Mouse (Mus musculus): ENCODE data around the gene Cbx7. TPM values are rescaled to one million over a fixed set of nuclear protein-coding genes. Genes with fewer than 3 reads are reported as not detected.
A peak's percentile ranks its signal among the peaks of the same experiment; 100 is the strongest.

The Cbx7 gene
- polyA plus RNA-seq, 1 experiment from 2014 or later: 4.2 TPM

DNA sequence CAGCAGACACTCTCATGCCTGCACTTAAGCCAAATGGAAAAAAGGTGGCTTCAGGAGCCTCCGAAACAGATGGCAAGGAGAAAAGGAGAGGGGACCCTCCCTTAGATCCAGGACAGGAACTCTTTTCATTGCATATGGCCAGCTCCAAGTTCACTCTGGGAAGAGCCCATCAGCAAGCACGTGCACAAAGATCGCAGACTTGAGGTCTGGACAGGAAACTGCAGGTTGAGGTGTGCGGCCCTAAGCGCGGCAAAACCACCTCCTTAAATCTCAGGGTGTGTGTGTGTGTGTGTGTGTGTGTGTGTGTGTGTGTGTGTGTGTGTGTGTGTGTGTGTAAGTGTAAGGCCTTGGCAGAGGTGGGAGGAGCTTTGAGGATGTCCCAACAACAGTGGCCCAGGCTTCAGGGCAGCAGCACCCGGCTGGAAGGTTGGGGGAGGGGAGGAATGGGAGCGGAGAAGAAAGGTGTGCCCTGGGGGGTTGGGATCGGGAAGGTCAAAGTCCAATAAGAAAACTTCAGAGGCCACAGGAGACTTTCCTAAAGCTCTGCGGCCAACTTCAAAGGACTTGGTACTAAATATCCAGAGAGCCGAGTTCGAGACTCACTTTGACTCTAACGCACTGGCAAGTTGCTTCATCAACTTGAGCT lies 39.3 kb downstream of the Cbx7 start:
- H3K4me2 ChIP-seq (replicated peaks): peak overlapping the region; percentile 82
- ATAC-seq (ENCODE audit: low FRiP score): no peak
- H3K4me1 ChIP-seq: peaks cover 35% of the 10 kb centered on the region
- 23% methylated on average over 13 of the region's 13 CpGs for WGBS
- H3K9ac ChIP-seq: no peak overlapping the region
- H3K4me3 ChIP-seq: peak overlapping the region; percentile 62
- H3K9me3 ChIP-seq (replicated peaks): no peaks in the 10 kb centered on the region
- peaks cover 55% of the 10 kb centered on the region for H3K27me3 ChIP-seq
- no peak overlapping the region for H3K27ac ChIP-seq
- H3K36me3 ChIP-seq: no peaks in the 10 kb centered on the region

DNA sequence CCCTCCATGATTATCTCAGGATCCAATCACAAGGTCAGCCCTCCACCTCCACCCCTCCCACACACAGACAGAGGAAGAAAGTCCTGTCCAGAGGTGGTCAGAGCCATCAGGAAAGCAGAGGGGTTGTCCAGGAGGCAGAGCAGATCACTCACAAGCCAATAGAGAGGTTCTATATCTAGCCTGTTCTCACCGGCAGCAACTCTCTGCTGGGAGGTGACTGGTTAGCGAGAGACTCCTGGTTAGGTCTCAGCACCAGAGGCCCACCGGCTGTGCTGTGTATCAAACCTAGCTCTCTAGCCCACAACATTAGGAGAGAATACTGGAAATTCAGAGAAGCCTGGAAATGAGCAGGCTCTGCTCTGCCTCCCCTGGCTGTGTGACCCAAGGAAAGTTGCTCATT lies 41.2 kb downstream of the Cbx7 start:
- Histone ChIP-seq H3K27ac (no peak overlapping the region), H3K36me3 (no peaks in the 10 kb centered on the region), H3K4me1 (peaks cover 28% of the 10 kb centered on the region), H3K27me3 (peaks cover 48% of the 10 kb centered on the region), H3K4me3 (no peak overlapping the region), H3K9me3 (replicated peaks) (no peaks in the 10 kb centered on the region), H3K9ac (no peak overlapping the region), H3K4me2 (replicated peaks) (no peak overlapping the region)
- WGBS: 77% methylated on average over 3 of the region's 3 CpGs
- no peak for ATAC-seq (ENCODE audit: low FRiP score)

DNA sequence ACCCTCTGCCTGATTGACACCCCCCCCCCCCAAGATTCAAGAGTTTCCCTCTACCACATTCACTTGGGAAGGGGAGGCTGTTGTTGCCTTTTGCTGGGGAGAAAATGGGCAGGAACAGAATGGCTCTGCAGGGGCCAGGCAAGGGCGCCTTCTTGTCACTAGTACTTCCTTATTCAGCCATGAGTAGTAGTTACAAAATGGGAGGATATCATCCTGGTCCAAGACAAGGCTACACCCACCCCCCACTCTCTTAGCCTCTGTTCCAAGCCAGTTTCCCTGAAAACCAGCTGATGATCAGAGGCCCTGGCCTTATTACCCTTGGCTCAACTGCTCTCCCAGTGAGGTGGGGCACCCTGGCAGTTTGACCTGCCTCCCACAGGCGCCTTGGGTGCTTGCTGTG lies 42.2 kb downstream of the Cbx7 start:
- WGBS: 78% methylated on average over 2 of the region's 2 CpGs
- ATAC-seq (ENCODE audit: low FRiP score): no peak

DNA sequence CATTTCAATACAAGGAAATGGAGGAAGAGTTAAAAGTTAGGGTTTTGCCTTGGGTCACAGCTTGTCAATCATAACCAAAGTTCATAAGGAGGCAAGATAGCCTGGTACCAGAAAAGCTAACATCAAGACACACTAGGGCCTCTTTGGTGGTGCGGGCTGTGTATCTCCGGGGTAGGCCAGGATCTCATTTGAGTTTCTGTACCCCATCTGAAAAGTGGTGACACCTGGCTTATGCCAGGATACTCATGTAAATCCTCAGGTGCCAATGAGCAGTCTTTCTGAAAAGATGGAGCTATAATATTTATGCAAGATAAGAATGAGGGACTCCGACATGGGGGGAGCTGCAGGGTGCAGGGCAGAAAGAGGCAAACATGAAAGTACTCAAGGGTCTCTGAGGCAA lies 42.6 kb downstream of the Cbx7 start:
- Histone ChIP-seq H3K9ac (no peak overlapping the region), H3K27me3 (peaks cover 42% of the 10 kb centered on the region), H3K9me3 (replicated peaks) (no peaks in the 10 kb centered on the region), H3K27ac (0 out of 2 replicates have a peak overlapping the region, but pooled peaks have one; percentile 0), H3K4me2 (replicated peaks) (peak overlapping the region; percentile 78), H3K4me3 (peak overlapping the region; percentile 57; the same call in 1 of the 2 replicates), H3K4me1 (peaks cover 20% of the 10 kb centered on the region), H3K36me3 (no peaks in the 10 kb centered on the region)
- 87% methylated on average over 3 of the region's 3 CpGs for WGBS
- ATAC-seq (ENCODE audit: low FRiP score): no peak

More for the DNA sequence above, 42.2 kb downstream of the Cbx7 start:
- Histone ChIP-seq H3K27ac (no peak overlapping the region), H3K9me3 (replicated peaks) (no peaks in the 10 kb centered on the region), H3K4me1 (peaks cover 24% of the 10 kb centered on the region), H3K9ac (no peak overlapping the region), H3K36me3 (no peaks in the 10 kb centered on the region), H3K4me2 (replicated peaks) (no peak overlapping the region), H3K4me3 (no peak overlapping the region), H3K27me3 (peaks cover 46% of the 10 kb centered on the region)

DNA sequence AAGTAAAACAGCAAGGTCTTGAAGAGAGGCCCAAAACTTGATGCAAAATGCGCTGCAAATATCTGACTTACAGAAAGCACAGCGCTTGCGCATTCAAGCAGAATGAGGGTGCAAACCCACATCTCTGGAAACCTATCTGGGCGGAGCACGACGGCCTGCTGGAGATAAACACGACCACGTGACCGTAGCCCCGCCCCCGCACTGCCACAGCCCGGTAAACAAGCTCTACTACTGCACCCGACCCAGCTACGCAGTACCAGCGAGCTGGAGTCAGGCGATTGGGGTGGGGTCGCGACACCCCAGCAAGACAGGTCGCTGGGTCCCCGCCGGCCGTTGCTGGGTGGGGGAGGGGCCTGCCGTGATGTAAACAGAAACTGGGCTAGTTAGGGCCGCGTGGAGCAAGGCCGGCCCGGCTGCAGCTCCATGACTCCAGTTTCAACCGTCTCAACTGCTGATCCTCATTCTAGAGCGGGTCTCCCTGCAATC lies 43.2 kb downstream of the Cbx7 start:
- H3K27me3 ChIP-seq: peaks cover 36% of the 10 kb centered on the region
- H3K27ac ChIP-seq: 0 out of 2 replicates have a peak overlapping the region, but pooled peaks have one; percentile 0
- WGBS: 1% methylated on average over 29 of the region's 29 CpGs
- H3K9me3 ChIP-seq (replicated peaks): no peaks in the 10 kb centered on the region
- H3K4me3 ChIP-seq: peak overlapping the region; percentile 57
- ATAC-seq (ENCODE audit: low FRiP score): peak; percentile 78
- H3K4me2 ChIP-seq (replicated peaks): peak overlapping the region; percentile 78
- peaks cover 19% of the 10 kb centered on the region for H3K4me1 ChIP-seq
- peak overlapping the region; percentile 66 for H3K9ac ChIP-seq
- no peaks in the 10 kb centered on the region for H3K36me3 ChIP-seq

DNA sequence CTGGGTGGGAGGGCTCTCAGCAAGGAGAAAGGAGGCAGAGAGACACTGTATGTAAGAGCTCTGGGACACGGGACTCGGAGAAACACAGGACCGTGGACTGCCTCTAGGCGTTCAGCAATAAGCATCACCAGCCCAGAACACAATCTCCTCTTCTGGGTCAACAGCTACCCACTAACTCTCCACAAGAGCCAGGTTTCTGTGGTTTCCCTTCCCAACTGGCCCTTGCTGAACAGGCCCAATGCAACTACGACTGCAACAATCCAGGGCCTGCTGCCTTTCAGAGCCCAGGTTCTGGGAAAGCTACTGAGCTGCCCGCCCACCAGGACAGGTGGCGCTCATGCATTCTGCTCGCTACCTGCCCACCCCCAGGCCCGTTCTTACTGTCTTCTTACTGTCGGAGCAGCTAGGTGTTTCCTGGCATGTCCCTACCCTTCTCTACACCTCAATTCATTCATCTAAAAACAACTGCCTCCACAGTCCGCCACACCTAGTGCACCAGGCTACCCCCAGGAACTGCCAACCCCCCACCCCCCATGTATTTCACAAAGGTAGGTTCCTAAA lies 44.0 kb downstream of the Cbx7 start:
- H3K36me3 ChIP-seq: no peaks in the 10 kb centered on the region
- peak overlapping the region; percentile 66; the same call in 1 of the 2 replicates for H3K9ac ChIP-seq
- H3K4me2 ChIP-seq (replicated peaks): peak overlapping the region; percentile 78
- H3K4me1 ChIP-seq: peaks cover 15% of the 10 kb centered on the region
- peak overlapping the region; percentile 57; the same call in 1 of the 2 replicates for H3K4me3 ChIP-seq
- ATAC-seq (ENCODE audit: low FRiP score): no peak
- 0 out of 2 replicates have a peak, but pooled peaks cover under 1% of the 10 kb centered on the region for H3K9me3 ChIP-seq (replicated peaks)
- 80% methylated on average over 11 of the region's 11 CpGs for WGBS
- H3K27me3 ChIP-seq: peaks cover 28% of the 10 kb centered on the region
- no peak overlapping the region for H3K27ac ChIP-seq

DNA sequence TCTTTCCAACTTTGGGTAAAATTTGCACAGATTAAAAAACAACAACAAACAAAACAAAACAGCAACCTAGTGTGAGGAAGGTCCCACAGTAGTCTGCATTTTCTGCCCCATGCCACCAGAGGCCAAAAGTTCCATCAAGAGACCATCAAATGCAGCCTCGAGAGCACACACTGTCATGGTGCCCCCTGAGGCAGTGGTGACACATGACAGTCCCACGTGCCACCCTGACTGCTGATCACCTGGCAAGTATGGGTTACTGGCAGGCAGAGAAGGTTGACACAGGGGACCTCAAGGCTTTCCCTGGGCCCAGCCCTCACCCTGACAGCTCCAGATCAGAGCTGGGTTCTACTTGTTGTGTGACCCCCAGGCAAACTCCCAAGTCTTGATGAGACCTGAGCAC lies 51.1 kb downstream of the Cbx7 start:
- Histone ChIP-seq H3K36me3 (no peaks in the 10 kb centered on the region; the same call in 1 of the 2 replicates), H3K27ac (no peak overlapping the region), H3K4me1 (no peaks in the 10 kb centered on the region), H3K4me3 (no peak overlapping the region), H3K4me2 (replicated peaks) (no peak overlapping the region), H3K9me3 (replicated peaks) (0 out of 2 replicates have a peak, but pooled peaks cover 3% of the 10 kb centered on the region), H3K27me3 (no peaks in the 10 kb centered on the region), H3K9ac (no peak overlapping the region)
- no peak for ATAC-seq (ENCODE audit: low FRiP score)
- 63% methylated on average over 2 of the region's 2 CpGs for WGBS

DNA sequence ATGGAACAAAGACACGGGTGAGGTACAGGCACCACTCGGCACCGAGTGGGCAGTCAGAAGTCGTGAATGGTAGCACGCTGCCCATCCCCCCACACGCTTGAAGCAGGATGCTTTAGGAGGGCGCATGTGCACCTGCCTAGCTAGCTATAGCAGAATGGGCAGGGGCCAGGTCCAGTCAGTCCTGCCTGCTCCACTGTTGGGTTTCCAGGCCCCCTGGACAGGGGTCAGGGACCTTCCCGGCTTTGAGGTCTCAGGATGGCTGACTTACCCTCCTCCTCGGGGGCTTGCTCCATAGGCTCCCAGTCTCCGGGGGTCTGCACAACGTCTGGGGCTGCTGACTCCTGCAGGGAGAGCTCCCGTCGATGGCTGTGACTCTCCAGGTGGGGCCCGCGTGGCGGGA lies 52.4 kb downstream of the Cbx7 start:
- Histone ChIP-seq H3K4me1 (no peaks in the 10 kb centered on the region), H3K9me3 (replicated peaks) (0 out of 2 replicates have a peak, but pooled peaks cover 3% of the 10 kb centered on the region), H3K9ac (no peak overlapping the region), H3K36me3 (no peaks in the 10 kb centered on the region; the same call in 1 of the 2 replicates), H3K27me3 (no peaks in the 10 kb centered on the region), H3K4me2 (replicated peaks) (no peak overlapping the region), H3K4me3 (no peak overlapping the region), H3K27ac (no peak overlapping the region)
- ATAC-seq (ENCODE audit: low FRiP score): no peak
- 89% methylated on average over 16 of the region's 16 CpGs for WGBS

DNA sequence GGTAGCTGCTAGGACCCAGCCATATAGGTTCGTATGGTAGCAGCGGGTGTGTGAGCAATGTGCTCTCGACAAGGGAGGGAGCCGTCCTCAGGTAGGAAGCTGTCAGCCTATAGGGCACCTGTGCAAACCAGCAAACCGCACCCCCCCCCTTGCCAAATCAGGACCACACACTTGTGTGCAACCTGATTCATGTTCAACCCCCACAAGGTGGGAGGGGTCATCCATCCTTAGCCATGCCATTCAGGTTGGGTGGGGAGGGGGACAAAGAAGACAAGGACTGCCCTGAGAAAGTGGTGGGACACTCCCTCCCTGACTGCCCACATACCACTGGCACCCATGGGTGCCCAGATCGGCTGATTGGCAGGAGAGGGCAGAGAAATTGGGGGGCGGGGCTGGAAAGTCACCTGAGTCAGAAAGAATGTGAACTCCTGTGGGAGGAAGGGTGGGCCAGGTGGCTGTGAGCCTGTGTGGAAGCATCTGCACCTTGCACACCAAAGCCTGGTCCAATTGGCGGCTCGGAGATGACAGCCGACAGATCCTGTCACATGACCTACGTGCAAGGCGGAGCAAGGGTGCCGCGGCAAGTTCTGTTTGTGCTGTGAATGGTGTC lies 53.7 kb downstream of the Cbx7 start:
- H3K9me3 ChIP-seq (replicated peaks): 0 out of 2 replicates have a peak, but pooled peaks cover 3% of the 10 kb centered on the region
- no peaks in the 10 kb centered on the region for H3K4me1 ChIP-seq
- H3K36me3 ChIP-seq: no peaks in the 10 kb centered on the region; the same call in 1 of the 2 replicates
- H3K4me2 ChIP-seq (replicated peaks): no peak overlapping the region
- ATAC-seq (ENCODE audit: low FRiP score): no peak
- WGBS: 94% methylated on average over 14 of the region's 14 CpGs
- no peak overlapping the region for H3K27ac ChIP-seq
- H3K9ac ChIP-seq: no peak overlapping the region
- H3K27me3 ChIP-seq: no peaks in the 10 kb centered on the region
- H3K4me3 ChIP-seq: no peak overlapping the region

DNA sequence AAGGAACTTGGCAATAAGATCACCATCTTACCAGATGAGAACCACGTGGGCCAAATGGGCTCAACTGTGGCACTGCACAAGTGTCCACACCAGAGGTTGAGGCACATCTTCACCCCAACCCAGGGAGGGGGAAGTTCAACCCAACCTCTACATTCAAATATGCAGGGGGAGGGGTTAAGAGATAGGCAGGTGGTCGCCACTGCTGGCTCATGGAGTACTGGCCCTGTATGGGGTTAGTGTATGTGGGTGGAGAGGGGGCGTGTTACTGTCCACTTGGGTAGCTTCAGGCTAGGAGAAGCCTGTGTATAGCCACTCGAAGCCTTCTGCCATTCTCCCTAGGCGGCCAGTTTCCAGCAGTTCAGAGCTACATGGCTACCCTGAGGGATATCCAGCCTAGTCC lies 54.8 kb downstream of the Cbx7 start:
- Histone ChIP-seq H3K4me1 (no peaks in the 10 kb centered on the region), H3K4me3 (no peak overlapping the region), H3K4me2 (replicated peaks) (no peak overlapping the region), H3K27ac (no peak overlapping the region), H3K9ac (no peak overlapping the region), H3K36me3 (no peaks in the 10 kb centered on the region; the same call in 1 of the 2 replicates), H3K9me3 (replicated peaks) (no peaks in the 10 kb centered on the region), H3K27me3 (no peaks in the 10 kb centered on the region)
- 74% methylated on average over 5 of the region's 5 CpGs for WGBS
- ATAC-seq (ENCODE audit: low FRiP score): no peak

DNA sequence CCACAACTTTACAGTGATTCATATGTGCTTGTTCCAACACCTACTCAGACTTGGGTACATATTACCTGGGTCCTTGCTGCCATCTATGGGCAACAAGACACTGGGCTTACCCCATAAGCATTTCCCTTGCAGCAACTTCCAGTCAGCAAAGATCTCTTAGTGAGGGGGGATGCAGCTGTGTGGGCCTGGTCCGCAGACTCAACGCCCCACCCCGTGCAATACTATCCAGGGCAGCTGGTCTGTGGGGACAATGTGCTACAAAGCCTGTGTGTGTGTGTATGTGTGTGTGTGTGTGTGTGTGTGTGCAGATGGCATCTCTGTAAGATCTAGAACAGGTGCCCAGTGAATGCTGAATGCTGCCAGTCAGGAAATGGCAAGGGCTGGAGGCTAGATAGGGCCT lies 56.6 kb downstream of the Cbx7 start:
- Histone ChIP-seq H3K27me3 (no peaks in the 10 kb centered on the region), H3K36me3 (no peaks in the 10 kb centered on the region), H3K4me3 (no peak overlapping the region), H3K9ac (no peak overlapping the region), H3K4me2 (replicated peaks) (no peak overlapping the region), H3K4me1 (no peaks in the 10 kb centered on the region), H3K27ac (no peak overlapping the region), H3K9me3 (replicated peaks) (no peaks in the 10 kb centered on the region)
- ATAC-seq (ENCODE audit: low FRiP score): no peak
- WGBS: 82% methylated on average over 3 of the region's 3 CpGs

DNA sequence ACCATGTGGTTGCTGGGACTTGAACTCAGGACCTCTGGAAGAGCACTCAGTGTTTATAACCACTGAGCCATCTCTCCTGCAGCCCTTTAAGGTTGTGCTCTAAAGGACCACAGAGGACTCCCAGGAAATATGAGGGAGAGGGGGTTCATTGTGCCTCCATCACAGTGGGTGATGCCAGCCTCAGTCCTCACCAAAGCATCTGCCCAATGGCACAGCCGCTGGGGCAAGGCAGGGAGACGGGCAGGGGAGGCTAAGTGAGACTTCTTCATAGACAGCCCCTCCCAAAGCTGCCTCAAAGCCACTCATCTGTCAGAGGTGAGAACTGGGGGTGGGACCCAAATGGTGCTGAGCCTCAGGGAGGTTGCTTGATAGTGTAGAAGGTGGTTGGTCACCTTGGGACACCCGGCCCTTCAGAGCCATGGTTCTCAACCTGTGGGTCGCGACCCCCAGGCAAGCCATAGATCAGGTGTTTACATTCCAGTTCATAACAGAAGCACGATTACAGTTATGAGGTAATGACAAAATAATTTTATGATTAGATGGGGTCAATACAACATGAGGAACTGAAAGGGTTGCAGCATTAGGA lies 57.1 kb downstream of the Cbx7 start:
- H3K4me1 ChIP-seq: no peaks in the 10 kb centered on the region
- H3K4me2 ChIP-seq (replicated peaks): no peak overlapping the region
- ATAC-seq (ENCODE audit: low FRiP score): no peak
- no peak overlapping the region for H3K4me3 ChIP-seq
- WGBS: 93% methylated on average over 6 of the region's 6 CpGs
- H3K27me3 ChIP-seq: no peaks in the 10 kb centered on the region
- H3K9ac ChIP-seq: no peak overlapping the region
- H3K27ac ChIP-seq: no peak overlapping the region
- no peaks in the 10 kb centered on the region for H3K36me3 ChIP-seq
- H3K9me3 ChIP-seq (replicated peaks): no peaks in the 10 kb centered on the region

Data from hindbrain, embryonic 12.5 days (tissue).